ENCODE assay signal across 10 mouse cellular contexts in genomic region chr7:88430692-88431084, GRCm38 (mm10). TPM values are rescaled to one million over a fixed set of nuclear protein-coding genes. Genes with fewer than 3 reads are reported as not detected.
DNase-seq lines count a peak whose midpoint lies in the region; ATAC-seq and TF ChIP-seq lines count a peak whose summit lies in the region.
"Had no signal": no experiment of that assay in that cellular context is flagged by ENCODE, and none has a peak within 500 bp of the region (broad histone marks: within the 10 kb centered on the region; RNA-seq: fewer than 3 reads in every experiment).

No protein-coding gene starts in this region.

- H3K4me1 ChIP-seq in kidney, adult 2 months (ENCODE audit: control insufficient read depth, insufficient read depth, low read length): no peaks in the 10 kb centered on the region
- no peaks in the 10 kb centered on the region for H3K4me1 ChIP-seq in cortical plate, adult 2 months (ENCODE audit: control insufficient read depth, insufficient read depth, low read length)
- no peaks in the 10 kb centered on the region; the same call in 1 of the 2 replicates for H3K4me1 ChIP-seq in intestine, embryonic 14.5 days (replicated peaks; ENCODE audit: control insufficient read depth, insufficient read depth, low read length)
- H3K4me1 ChIP-seq in midbrain, embryonic 14.5 days (ENCODE audit: control insufficient read depth, insufficient read depth, low read length): 0 out of 2 replicates have a peak, but pooled peaks cover 3% of the 10 kb centered on the region

- no peak for TF ChIP-seq CTCF in kidney, adult 2 months (conservative IDR thresholded peaks at IDR 0.05; ENCODE audit: insufficient read depth, insufficient read length, low read depth, low read length)
- no peak for TF ChIP-seq CTCF in cortical plate, adult 2 months (IDR thresholded peaks at IDR 0.05; ENCODE audit: extremely low read depth, insufficient read depth, low read length)

- H3K4me2 ChIP-seq in intestine, embryonic 14.5 days (ENCODE audit: low read length): peak overlapping the region; percentile 91
- H3K4me2 ChIP-seq in midbrain, embryonic 14.5 days (ENCODE audit: low read length): peak overlapping the region; percentile 91

- no peak for TF ChIP-seq POLR2A in kidney, adult 2 months (IDR thresholded peaks at IDR 0.05; ENCODE audit: low read depth, low read length)
- no peak for TF ChIP-seq POLR2A in cortical plate, adult 2 months (IDR thresholded peaks at IDR 0.05; ENCODE audit: extremely low read depth, insufficient read depth, low read length)

- no peaks in the 10 kb centered on the region for H3K27me3 ChIP-seq in kidney, adult 2 months (replicated peaks; ENCODE audit: control insufficient read depth, insufficient read depth, low read length)
- H3K27me3 ChIP-seq in intestine, embryonic 14.5 days (replicated peaks; ENCODE audit: control insufficient read depth, insufficient read depth, low read length): 0 out of 2 replicates have a peak, but pooled peaks cover 2% of the 10 kb centered on the region
- 0 out of 2 replicates have a peak, but pooled peaks cover 4% of the 10 kb centered on the region for H3K27me3 ChIP-seq in midbrain, embryonic 14.5 days (ENCODE audit: control insufficient read depth, insufficient read depth, low read length)

- ATAC-seq in intestine, embryonic 14.5 days (replicated peaks; ENCODE audit: low FRiP score, low TSS enrichment, low read depth): no peak
- no peak for ATAC-seq in midbrain, embryonic 14.5 days (ENCODE audit: low FRiP score, low TSS enrichment)

- peak; percentile 2 for DNase-seq in kidney, adult 2 months
- DNase-seq in kidney, adult 8-10 months: no peak
- DNase-seq in intestine, embryonic 14.5 days (ENCODE audit: low spot score): no peak
- no peak for DNase-seq in midbrain, embryonic 14.5 days
- no peak for DNase-seq in adrenal gland, adult 2 months
- no peak for DNase-seq in retina, embryonic 14.5 days (ENCODE audit: low spot score)
- no peak for DNase-seq in spleen, postnatal 14 days (ENCODE audit: low spot score in 2 of 2)

- WGBS in kidney, adult 2 months: 7% methylated on average over 13 of the region's 13 CpGs
- WGBS in intestine, embryonic 14.5 days: 7% methylated on average over 13 of the region's 13 CpGs
- 6% methylated on average over 13 of the region's 13 CpGs for WGBS in midbrain, embryonic 14.5 days

- H3K9me3 ChIP-seq in intestine, embryonic 14.5 days (ENCODE audit: control insufficient read depth, low read length): no peaks in the 10 kb centered on the region
- H3K9me3 ChIP-seq in midbrain, embryonic 14.5 days (ENCODE audit: control insufficient read depth, low read length): no peaks in the 10 kb centered on the region

- H3K9ac ChIP-seq in intestine, embryonic 14.5 days (ENCODE audit: low read length): peak overlapping the region; percentile 44
- peak overlapping the region; percentile 32; the same call in 1 of the 2 replicates for H3K9ac ChIP-seq in midbrain, embryonic 14.5 days (replicated peaks; ENCODE audit: low read length)

- peak overlapping the region; percentile 79 for H3K4me3 ChIP-seq in kidney, adult 2 months (ENCODE audit: insufficient read depth, low read depth, low read length)
- peak overlapping the region; percentile 35 for H3K4me3 ChIP-seq in cortical plate, adult 2 months (ENCODE audit: insufficient read depth, low read length)
- H3K4me3 ChIP-seq in intestine, embryonic 14.5 days (ENCODE audit: low read depth, low read length): peak overlapping the region; percentile 52
- H3K4me3 ChIP-seq in midbrain, embryonic 14.5 days (replicated peaks; ENCODE audit: low read depth, low read length): peak overlapping the region; percentile 45

- H3K27ac ChIP-seq in kidney, adult 2 months (ENCODE audit: insufficient read depth, low read depth, low read length): no peak overlapping the region
- no peak overlapping the region for H3K27ac ChIP-seq in cortical plate, adult 2 months (ENCODE audit: insufficient read depth, low read length)
- no peak overlapping the region for H3K27ac ChIP-seq in intestine, embryonic 14.5 days (ENCODE audit: low read depth)
- no peak overlapping the region for H3K27ac ChIP-seq in midbrain, embryonic 14.5 days (replicated peaks; ENCODE audit: low read depth, low read length)

- no peaks in the 10 kb centered on the region for H3K36me3 ChIP-seq in kidney, adult 2 months (ENCODE audit: control insufficient read depth, insufficient read depth, low read length)
- H3K36me3 ChIP-seq in intestine, embryonic 14.5 days (ENCODE audit: control insufficient read depth, insufficient read depth, low read length): no peaks in the 10 kb centered on the region
- no peaks in the 10 kb centered on the region for H3K36me3 ChIP-seq in midbrain, embryonic 14.5 days (ENCODE audit: control insufficient read depth, insufficient read depth, low read length)
- H3K36me3 ChIP-seq: G1E had no signal

RNA-seq across cellular contexts. Expression of gene Rab38, which starts 0.6 kb away (rescaled TPM):
- polyA plus RNA-seq in kidney, adult 2 months (2012; rRNA removed): 7.6 and 9.1 TPM in 2 replicates
- polyA plus RNA-seq in cortical plate, adult 2 months (2012; rRNA removed): 0.23 and 0.27 TPM in 2 replicates
- 3.7 and 5.4 TPM in 2 replicates for polyA plus RNA-seq in intestine, embryonic 14.5 days (2014; fragmentation: Nextera tagmentation; extraction: Ambion mirVana)
- 0.43 and 0.96 TPM in 2 replicates for polyA plus RNA-seq in midbrain, embryonic 14.5 days (2014; fragmentation: Nextera tagmentation; extraction: Ambion mirVana)
- under 1 TPM in 1 of 2 experiments, not detected in 1; 0.26 TPM for total RNA-seq in adrenal gland, adult 2 months (2021)
- 0.50 and 0.74 TPM in 2 replicates for polyA plus RNA-seq in adrenal gland, adult 2 months (2012; rRNA removed)
- total RNA-seq: G1E; neutrophil, adult 5-6 weeks had no signal
